Mouse (Mus musculus): ENCODE measurements at regions not wholly inside any gene's neighbourhood (a gene's known extent, or its start where the extent isn't known, plus 50 kb on each side); places are given as distances from the start of the nearest gene placed in this dataset.

DNA sequence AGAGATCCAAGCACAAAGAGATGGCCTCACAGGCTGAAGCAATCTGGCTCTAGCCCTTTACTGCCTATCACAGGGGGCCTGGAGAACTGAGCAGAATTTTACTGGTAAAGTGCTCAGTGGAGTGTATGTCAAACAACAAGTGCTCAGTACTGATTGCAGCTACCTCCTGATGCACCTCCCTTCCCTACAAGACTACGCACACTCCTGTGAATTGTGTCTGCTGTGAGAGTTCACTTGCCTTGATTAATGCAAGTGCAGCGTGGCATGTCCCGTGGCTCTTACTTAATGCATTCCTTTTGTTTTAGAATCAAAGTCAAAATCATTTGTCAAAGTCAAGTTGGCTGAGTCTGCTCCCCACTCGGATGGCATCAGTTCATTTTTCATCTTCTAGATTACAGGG is 992.4 kb downstream of the Synb start:
- Histone ChIP-seq H3K27ac (ENCODE audit: insufficient read depth, low read depth, low read length) (no peak overlapping the region), H3K4me1 (ENCODE audit: control insufficient read depth, insufficient read depth, low read length) (no peaks in the 10 kb centered on the region), H3K4me3 (ENCODE audit: insufficient read depth, low read length) (no peak overlapping the region)
- no peak for TF ChIP-seq CTCF (IDR thresholded peaks at IDR 0.05; ENCODE audit: low read depth, low read length)
- no peak for TF ChIP-seq POLR2A (IDR thresholded peaks at IDR 0.05; ENCODE audit: borderline replicate concordance, low read depth, low read length)

- H3K27ac ChIP-seq (ENCODE audit: insufficient read depth, low read depth, low read length), result no peak overlapping the region
- no peak overlapping the region for H3K4me3 ChIP-seq (ENCODE audit: insufficient read depth, low read length)
- TF ChIP-seq POLR2A (IDR thresholded peaks at IDR 0.05; ENCODE audit: borderline replicate concordance, low read depth, low read length), result no peak
- no peaks in the 10 kb centered on the region for H3K4me1 ChIP-seq (ENCODE audit: control insufficient read depth, insufficient read depth, low read length)
These were observed 1008.6 kb downstream of the Synb start for GRCm38 (mm10) chr14:68285546-68285945.

- Histone ChIP-seq H3K4me3 (ENCODE audit: insufficient read depth, low read length) (no peak overlapping the region), H3K4me1 (ENCODE audit: control insufficient read depth, insufficient read depth, low read length) (no peaks in the 10 kb centered on the region), H3K27ac (ENCODE audit: insufficient read depth, low read depth, low read length) (no peak overlapping the region)
- no peak for TF ChIP-seq POLR2A (IDR thresholded peaks at IDR 0.05; ENCODE audit: borderline replicate concordance, low read depth, low read length)
- no peak for TF ChIP-seq CTCF (IDR thresholded peaks at IDR 0.05; ENCODE audit: low read depth, low read length)
These were observed 1032.7 kb downstream of the Synb start for GRCm38 (mm10) chr14:68261436-68261835.

DNA sequence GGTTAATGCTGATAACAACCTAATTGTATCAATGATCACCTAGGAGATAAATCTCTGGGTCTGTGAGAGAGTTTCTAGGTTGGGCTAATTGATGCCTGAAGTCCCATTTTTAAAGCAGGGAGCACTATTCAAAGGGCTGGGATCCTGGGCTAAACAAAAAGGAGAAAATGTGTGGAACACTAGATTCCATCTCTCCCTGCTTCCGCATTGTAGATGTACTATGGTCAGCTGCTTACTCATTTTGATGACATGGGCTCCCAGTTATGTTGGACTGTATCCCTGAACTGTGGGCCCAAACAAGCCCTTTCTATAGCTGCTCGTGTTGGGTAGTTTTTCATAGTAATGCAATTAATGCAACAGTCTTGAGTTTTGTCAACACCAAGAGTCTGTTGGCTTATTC is 1047.1 kb downstream of the Synb start:
- no peak for TF ChIP-seq CTCF (IDR thresholded peaks at IDR 0.05; ENCODE audit: low read depth, low read length)
- TF ChIP-seq POLR2A (IDR thresholded peaks at IDR 0.05; ENCODE audit: borderline replicate concordance, low read depth, low read length), result no peak
- no peaks in the 10 kb centered on the region for H3K4me1 ChIP-seq (ENCODE audit: control insufficient read depth, insufficient read depth, low read length)
- H3K4me3 ChIP-seq (ENCODE audit: insufficient read depth, low read length), result no peak overlapping the region
- no peak overlapping the region for H3K27ac ChIP-seq (ENCODE audit: insufficient read depth, low read depth, low read length)

GRCm38 (mm10) chr14:68240146-68240545 is 1054.0 kb downstream of the Synb start:
- H3K4me1 ChIP-seq (ENCODE audit: control insufficient read depth, insufficient read depth, low read length), result no peaks in the 10 kb centered on the region
- no peak for TF ChIP-seq POLR2A (IDR thresholded peaks at IDR 0.05; ENCODE audit: borderline replicate concordance, low read depth, low read length)
- H3K4me3 ChIP-seq (ENCODE audit: insufficient read depth, low read length), result no peak overlapping the region
- no peak overlapping the region for H3K27ac ChIP-seq (ENCODE audit: insufficient read depth, low read depth, low read length)

GRCm38 (mm10) chr14:68224152-68224551 is 1069.9 kb downstream of the Synb start:
- TF ChIP-seq CTCF (IDR thresholded peaks at IDR 0.05; ENCODE audit: low read depth, low read length) (no peak), POLR2A (IDR thresholded peaks at IDR 0.05; ENCODE audit: borderline replicate concordance, low read depth, low read length) (no peak)
- no peak overlapping the region for H3K4me3 ChIP-seq (ENCODE audit: insufficient read depth, low read length)
- H3K4me1 ChIP-seq (ENCODE audit: control insufficient read depth, insufficient read depth, low read length), result no peaks in the 10 kb centered on the region
- no peak overlapping the region for H3K27ac ChIP-seq (ENCODE audit: insufficient read depth, low read depth, low read length)

- Histone ChIP-seq H3K4me3 (ENCODE audit: insufficient read depth, low read length) (no peak overlapping the region), H3K4me1 (ENCODE audit: control insufficient read depth, insufficient read depth, low read length) (no peaks in the 10 kb centered on the region), H3K27ac (ENCODE audit: insufficient read depth, low read depth, low read length) (no peak overlapping the region)
- no peak for TF ChIP-seq POLR2A (IDR thresholded peaks at IDR 0.05; ENCODE audit: borderline replicate concordance, low read depth, low read length)
- TF ChIP-seq CTCF (IDR thresholded peaks at IDR 0.05; ENCODE audit: low read depth, low read length), result no peak
These were observed 1075.0 kb downstream of the Synb start for GRCm38 (mm10) chr14:68219025-68219595.

GRCm38 (mm10) chr14:68218471-68218870 is 1075.6 kb downstream of the Synb start:
- no peak overlapping the region for H3K4me3 ChIP-seq (ENCODE audit: insufficient read depth, low read length)
- no peaks in the 10 kb centered on the region for H3K4me1 ChIP-seq (ENCODE audit: control insufficient read depth, insufficient read depth, low read length)
- TF ChIP-seq CTCF (IDR thresholded peaks at IDR 0.05; ENCODE audit: low read depth, low read length) (no peak), POLR2A (IDR thresholded peaks at IDR 0.05; ENCODE audit: borderline replicate concordance, low read depth, low read length) (no peak)
- no peak overlapping the region for H3K27ac ChIP-seq (ENCODE audit: insufficient read depth, low read depth, low read length)

GRCm38 (mm10) chr14:68217986-68218385 is 1076.1 kb downstream of the Synb start:
- TF ChIP-seq CTCF (IDR thresholded peaks at IDR 0.05; ENCODE audit: low read depth, low read length) (no peak), POLR2A (IDR thresholded peaks at IDR 0.05; ENCODE audit: borderline replicate concordance, low read depth, low read length) (no peak)
- H3K27ac ChIP-seq (ENCODE audit: insufficient read depth, low read depth, low read length), result no peak overlapping the region
- no peak overlapping the region for H3K4me3 ChIP-seq (ENCODE audit: insufficient read depth, low read length)
- H3K4me1 ChIP-seq (ENCODE audit: control insufficient read depth, insufficient read depth, low read length), result no peaks in the 10 kb centered on the region

- no peak overlapping the region for H3K4me3 ChIP-seq (ENCODE audit: insufficient read depth, low read length)
- no peak overlapping the region for H3K27ac ChIP-seq (ENCODE audit: insufficient read depth, low read depth, low read length)
- TF ChIP-seq POLR2A (IDR thresholded peaks at IDR 0.05; ENCODE audit: borderline replicate concordance, low read depth, low read length) (no peak), CTCF (IDR thresholded peaks at IDR 0.05; ENCODE audit: low read depth, low read length) (no peak)
- H3K4me1 ChIP-seq (ENCODE audit: control insufficient read depth, insufficient read depth, low read length), result no peaks in the 10 kb centered on the region
These were observed 1080.2 kb downstream of the Synb start for GRCm38 (mm10) chr14:68213879-68214278.

DNA sequence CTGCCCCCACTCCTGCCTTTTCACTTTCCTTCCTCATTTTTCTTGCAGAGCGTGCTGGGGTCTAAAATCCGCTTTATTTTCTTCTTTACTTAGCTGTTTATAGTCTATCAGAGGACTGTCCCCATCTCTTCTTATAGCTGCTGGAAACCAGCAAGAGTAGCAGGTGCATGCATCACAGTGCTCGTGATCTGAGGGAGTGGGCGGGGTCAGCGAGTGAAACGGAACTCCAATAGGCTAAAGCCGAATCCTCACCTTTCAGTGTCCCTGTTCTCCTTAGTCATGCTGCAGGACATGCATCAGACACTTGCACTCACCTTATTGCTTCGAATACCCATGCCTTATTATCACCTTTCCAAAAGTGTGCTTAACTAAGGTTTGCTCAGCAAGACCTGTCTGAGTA is 1095.3 kb downstream of the Synb start:
- TF ChIP-seq POLR2A (IDR thresholded peaks at IDR 0.05; ENCODE audit: borderline replicate concordance, low read depth, low read length), result no peak
- no peak for TF ChIP-seq CTCF (IDR thresholded peaks at IDR 0.05; ENCODE audit: low read depth, low read length)
- Histone ChIP-seq H3K4me3 (ENCODE audit: insufficient read depth, low read length) (peak overlapping the region; percentile 37), H3K4me1 (ENCODE audit: control insufficient read depth, insufficient read depth, low read length) (peaks cover 8% of the 10 kb centered on the region), H3K27ac (ENCODE audit: insufficient read depth, low read depth, low read length) (no peak overlapping the region)
